Mouse (Mus musculus): ENCODE measurements at regions not wholly inside any gene's neighbourhood (a gene's known extent, or its start where the extent isn't known, plus 50 kb on each side); places are given as distances from the start of the nearest gene placed in this dataset.

- Histone ChIP-seq H3K36me3 (ENCODE audit: control insufficient read depth, insufficient read depth, low read length) (no peaks in the 10 kb centered on the region), H3K4me1 (ENCODE audit: control insufficient read depth, insufficient read depth, insufficient read length) (no peaks in the 10 kb centered on the region), H3K27ac (ENCODE audit: insufficient read depth, low read length) (no peak overlapping the region), H3K4me3 (ENCODE audit: extremely low read depth, insufficient read depth, insufficient read length) (no peak overlapping the region), H3K27me3 (ENCODE audit: control insufficient read depth, insufficient read depth, low read length) (no peaks in the 10 kb centered on the region)
- no peak for DNase-seq (ENCODE audit: low read depth in 1 of 2, low spot score in 2 of 2)
- 82% methylated on average over 8 of the region's 8 CpGs for WGBS
- TF ChIP-seq POLR2A (IDR thresholded peaks at IDR 0.05; ENCODE audit: low read depth, low read length) (no peak), CTCF (IDR thresholded peaks at IDR 0.05; ENCODE audit: extremely low read depth, insufficient read depth, insufficient read length, insufficient replicate concordance) (no peak)
Observed at GRCm38 (mm10) chr4:89446765-89447487, 136.1 kb upstream of the Cdkn2b start.

DNA sequence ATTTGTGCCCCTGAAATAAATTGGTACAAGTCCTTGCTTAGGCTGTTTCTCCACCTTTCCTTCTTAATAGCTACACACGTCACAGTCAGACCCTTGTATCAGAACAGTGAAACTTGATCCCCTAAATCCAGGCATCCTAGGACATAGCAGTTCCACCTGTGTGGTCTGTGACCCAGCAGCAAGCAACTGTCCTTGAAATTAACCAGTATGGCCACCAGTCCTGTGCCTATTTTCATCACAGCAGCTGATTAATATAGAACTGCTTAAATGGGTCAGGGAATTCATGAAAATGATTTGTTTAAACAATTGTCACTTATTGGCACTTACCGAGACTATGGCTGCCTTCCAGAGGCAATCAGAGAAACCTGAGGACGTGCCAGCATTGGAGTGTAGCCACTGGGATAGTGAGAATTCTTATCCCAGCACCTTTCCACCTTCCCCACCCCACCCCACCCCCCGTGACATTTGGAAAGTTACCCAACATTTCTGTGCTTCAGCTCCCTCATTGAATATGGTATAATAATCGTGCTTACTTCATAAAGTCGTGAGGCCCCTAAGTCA, 135.4 kb upstream of the Cdkn2b start:
- 80% methylated on average over 6 of the region's 6 CpGs for WGBS
- H3K36me3 ChIP-seq (ENCODE audit: control insufficient read depth, insufficient read depth, low read length), result no peaks in the 10 kb centered on the region
- no peaks in the 10 kb centered on the region for H3K4me1 ChIP-seq (ENCODE audit: control insufficient read depth, insufficient read depth, insufficient read length)
- no peak overlapping the region for H3K27ac ChIP-seq (ENCODE audit: insufficient read depth, low read length)
- DNase-seq (ENCODE audit: low read depth in 1 of 2, low spot score in 2 of 2), result no peak
- H3K27me3 ChIP-seq (ENCODE audit: control insufficient read depth, insufficient read depth, low read length), result no peaks in the 10 kb centered on the region
- TF ChIP-seq CTCF (IDR thresholded peaks at IDR 0.05; ENCODE audit: extremely low read depth, insufficient read depth, insufficient read length, insufficient replicate concordance) (no peak), POLR2A (IDR thresholded peaks at IDR 0.05; ENCODE audit: low read depth, low read length) (no peak)
- H3K4me3 ChIP-seq (ENCODE audit: extremely low read depth, insufficient read depth, insufficient read length), result no peak overlapping the region

DNA sequence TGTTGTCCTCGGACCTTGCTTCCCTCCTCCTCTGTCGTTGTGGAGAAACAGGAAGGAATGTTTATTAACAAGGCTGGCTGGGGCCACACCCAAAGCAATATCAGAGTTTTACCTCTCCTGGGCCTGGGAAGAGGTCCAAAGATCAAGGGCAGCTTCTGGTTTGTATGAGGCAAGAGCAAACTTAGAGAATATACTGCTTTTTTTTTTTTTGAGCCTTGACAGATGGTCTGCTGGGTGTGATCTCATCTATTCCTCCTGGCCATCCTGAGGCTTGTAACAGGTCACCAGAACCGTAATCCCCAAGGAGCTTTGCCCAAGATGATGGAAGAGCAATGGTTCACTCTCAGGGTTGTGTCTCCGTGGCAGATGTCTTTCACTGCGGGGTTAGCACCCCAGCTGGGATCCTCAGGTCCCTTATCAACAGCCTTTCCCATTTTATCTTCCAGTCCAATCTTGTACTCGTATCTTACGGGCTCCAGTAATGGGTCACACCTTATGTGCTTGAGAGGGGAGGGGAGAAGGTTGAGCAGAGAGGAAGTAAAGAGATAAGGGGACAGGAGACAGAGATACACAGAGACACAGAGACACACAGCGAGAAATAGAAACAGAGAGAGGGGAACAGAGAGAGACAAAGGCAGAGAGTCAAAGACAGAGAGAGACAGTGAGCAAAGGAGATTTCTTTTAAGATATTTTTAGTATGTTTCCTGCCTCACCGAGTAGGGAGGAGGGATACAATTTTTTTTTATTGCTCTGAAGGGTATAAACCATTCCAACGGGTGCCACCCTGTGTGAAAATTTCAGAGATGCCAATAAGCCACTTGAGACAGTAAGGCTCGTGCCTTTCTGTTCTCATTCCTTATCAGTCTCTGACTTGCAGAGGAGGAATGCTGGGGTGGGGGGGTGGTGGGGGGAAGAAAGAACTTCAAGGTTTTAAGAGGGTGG, 134.6 kb upstream of the Cdkn2b start:
- WGBS, result 44% methylated on average over 11 of the region's 11 CpGs
- H3K27me3 ChIP-seq (ENCODE audit: control insufficient read depth, insufficient read depth, low read length), result no peaks in the 10 kb centered on the region
- H3K4me1 ChIP-seq (ENCODE audit: control insufficient read depth, insufficient read depth, insufficient read length), result no peaks in the 10 kb centered on the region
- DNase-seq (ENCODE audit: low read depth in 1 of 2, low spot score in 2 of 2), result no peak
- no peak overlapping the region for H3K27ac ChIP-seq (ENCODE audit: insufficient read depth, low read length)
- H3K36me3 ChIP-seq (ENCODE audit: control insufficient read depth, insufficient read depth, low read length), result no peaks in the 10 kb centered on the region
- no peak for TF ChIP-seq POLR2A (IDR thresholded peaks at IDR 0.05; ENCODE audit: low read depth, low read length)
- no peak overlapping the region for H3K4me3 ChIP-seq (ENCODE audit: extremely low read depth, insufficient read depth, insufficient read length)

DNA sequence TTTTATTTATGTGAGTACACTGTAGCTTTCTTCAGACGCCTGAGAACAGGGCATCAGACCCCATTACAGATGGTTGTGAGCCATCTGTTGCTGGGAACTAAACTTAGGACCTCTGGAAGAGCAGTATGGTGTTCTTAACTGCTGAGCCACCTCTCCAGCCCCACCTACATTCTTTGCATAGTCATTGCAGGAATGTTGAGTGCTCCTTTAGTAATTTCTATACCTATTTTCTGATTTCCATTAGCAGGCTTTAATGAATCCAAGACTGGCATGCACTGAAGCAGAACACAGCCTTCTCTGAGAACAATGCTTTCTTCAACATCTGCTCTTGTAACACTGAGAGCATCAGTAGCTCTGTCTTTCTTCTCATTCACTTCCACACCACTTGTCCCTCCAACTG, 131.7 kb upstream of the Cdkn2b start:
- Histone ChIP-seq H3K4me3 (ENCODE audit: extremely low read depth, insufficient read depth, insufficient read length) (no peak overlapping the region), H3K36me3 (ENCODE audit: control insufficient read depth, insufficient read depth, low read length) (no peaks in the 10 kb centered on the region), H3K27ac (ENCODE audit: insufficient read depth, low read length) (no peak overlapping the region), H3K4me1 (ENCODE audit: control insufficient read depth, insufficient read depth, insufficient read length) (no peaks in the 10 kb centered on the region), H3K27me3 (ENCODE audit: control insufficient read depth, insufficient read depth, low read length) (no peaks in the 10 kb centered on the region)
- no peak for DNase-seq (ENCODE audit: low read depth in 1 of 2, low spot score in 2 of 2)
- no peak for TF ChIP-seq POLR2A (IDR thresholded peaks at IDR 0.05; ENCODE audit: low read depth, low read length)
- no peak for TF ChIP-seq CTCF (IDR thresholded peaks at IDR 0.05; ENCODE audit: extremely low read depth, insufficient read depth, insufficient read length, insufficient replicate concordance)
- WGBS, result 71% methylated on average over 1 of the region's 1 CpGs

- Histone ChIP-seq H3K36me3 (ENCODE audit: control insufficient read depth, insufficient read depth, low read length) (no peaks in the 10 kb centered on the region), H3K4me1 (ENCODE audit: control insufficient read depth, insufficient read depth, insufficient read length) (no peaks in the 10 kb centered on the region), H3K27me3 (ENCODE audit: control insufficient read depth, insufficient read depth, low read length) (no peaks in the 10 kb centered on the region), H3K27ac (ENCODE audit: insufficient read depth, low read length) (no peak overlapping the region), H3K4me3 (ENCODE audit: extremely low read depth, insufficient read depth, insufficient read length) (no peak overlapping the region)
- TF ChIP-seq CTCF (IDR thresholded peaks at IDR 0.05; ENCODE audit: extremely low read depth, insufficient read depth, insufficient read length, insufficient replicate concordance), result no peak
- TF ChIP-seq POLR2A (IDR thresholded peaks at IDR 0.05; ENCODE audit: low read depth, low read length), result no peak
- WGBS, result 68% methylated on average over 3 of the region's 3 CpGs
- DNase-seq (ENCODE audit: low read depth in 1 of 2, low spot score in 2 of 2), result no peak
Observed at GRCm38 (mm10) chr4:89440821-89441220, 130.0 kb upstream of the Cdkn2b start.

DNA sequence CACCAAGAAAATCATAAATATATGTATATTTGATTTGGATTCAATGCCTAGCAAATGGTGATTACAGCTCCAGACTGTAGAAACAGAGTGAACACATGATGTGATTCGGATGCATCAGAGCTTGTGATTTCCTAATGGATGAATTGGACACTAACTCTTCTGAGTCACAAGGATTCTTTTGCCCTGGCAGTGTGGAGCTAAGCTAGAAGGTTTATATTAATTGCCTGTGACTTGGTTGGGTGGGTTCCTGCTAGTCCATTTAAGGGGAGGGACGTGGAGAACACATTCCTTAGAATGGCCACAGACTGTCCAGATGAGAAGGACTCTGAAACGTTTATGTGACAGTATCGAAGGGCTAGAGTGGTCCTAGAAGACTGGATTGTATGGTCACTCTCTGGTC, 129.5 kb upstream of the Cdkn2b start:
- no peaks in the 10 kb centered on the region for H3K4me1 ChIP-seq (ENCODE audit: control insufficient read depth, insufficient read depth, insufficient read length)
- TF ChIP-seq POLR2A (IDR thresholded peaks at IDR 0.05; ENCODE audit: low read depth, low read length) (no peak), CTCF (IDR thresholded peaks at IDR 0.05; ENCODE audit: extremely low read depth, insufficient read depth, insufficient read length, insufficient replicate concordance) (no peak)
- DNase-seq (ENCODE audit: low read depth in 1 of 2, low spot score in 2 of 2), result no peak
- no peak overlapping the region for H3K4me3 ChIP-seq (ENCODE audit: extremely low read depth, insufficient read depth, insufficient read length)
- no peaks in the 10 kb centered on the region for H3K27me3 ChIP-seq (ENCODE audit: control insufficient read depth, insufficient read depth, low read length)
- no peak overlapping the region for H3K27ac ChIP-seq (ENCODE audit: insufficient read depth, low read length)
- H3K36me3 ChIP-seq (ENCODE audit: control insufficient read depth, insufficient read depth, low read length), result no peaks in the 10 kb centered on the region
- 71% methylated on average over 4 of the region's 4 CpGs for WGBS

Measured in spleen, adult 2 months (tissue).